Mouse (Mus musculus): Measurements from ENCODE around the gene Trio.

GRCm38 (mm10) chr15:28007516-28007915, 18.1 kb downstream of the Trio start:
- no peak for TF ChIP-seq CTCF (IDR thresholded peaks at IDR 0.05; ENCODE audit: low read depth, low read length)
- no peak for TF ChIP-seq POLR2A (IDR thresholded peaks at IDR 0.05; ENCODE audit: borderline replicate concordance, low read depth, low read length)
